Mouse (Mus musculus) effector memory CD4-positive, alpha-beta T cell, adult 7 months (primary cell): ENCODE measurements around the gene 6330409D20Rik. TPM values are rescaled to one million over a fixed set of nuclear protein-coding genes. Genes with fewer than 3 reads are reported as not detected.

Experiments
- polyA plus RNA-seq: library from polyadenylated mRNA; unstranded; fragments of 100-300 nt; shearing (Covaris generic); gene quantifications from one replicate; pipeline ENCODE4 v1.2.1, GENCODE M21; 2017

Gene 6330409D20Rik
- not detected for polyA plus RNA-seq

DNA sequence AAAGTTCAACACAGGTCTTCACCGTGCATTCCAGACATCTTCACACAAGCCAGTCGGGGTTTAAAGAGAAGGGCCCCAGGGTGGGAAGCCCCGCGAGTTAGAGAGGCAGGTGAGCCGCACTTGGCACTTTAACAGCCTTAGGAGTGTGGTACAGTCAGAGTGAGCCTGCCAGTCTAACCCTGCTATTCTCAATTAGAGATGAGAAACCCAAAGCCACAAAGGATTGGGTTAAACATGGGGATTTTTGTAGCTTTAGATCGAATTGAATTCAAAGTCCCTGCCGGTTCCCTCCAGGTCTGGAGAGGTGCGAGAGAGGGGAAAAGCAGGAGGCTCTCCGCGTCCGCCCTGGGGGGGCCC is at the start of gene 6330409D20Rik:
TSS of gene 6330409D20Rik (minus strand) at position 101 of the 357 bp plus-strand sequence.

DNA sequence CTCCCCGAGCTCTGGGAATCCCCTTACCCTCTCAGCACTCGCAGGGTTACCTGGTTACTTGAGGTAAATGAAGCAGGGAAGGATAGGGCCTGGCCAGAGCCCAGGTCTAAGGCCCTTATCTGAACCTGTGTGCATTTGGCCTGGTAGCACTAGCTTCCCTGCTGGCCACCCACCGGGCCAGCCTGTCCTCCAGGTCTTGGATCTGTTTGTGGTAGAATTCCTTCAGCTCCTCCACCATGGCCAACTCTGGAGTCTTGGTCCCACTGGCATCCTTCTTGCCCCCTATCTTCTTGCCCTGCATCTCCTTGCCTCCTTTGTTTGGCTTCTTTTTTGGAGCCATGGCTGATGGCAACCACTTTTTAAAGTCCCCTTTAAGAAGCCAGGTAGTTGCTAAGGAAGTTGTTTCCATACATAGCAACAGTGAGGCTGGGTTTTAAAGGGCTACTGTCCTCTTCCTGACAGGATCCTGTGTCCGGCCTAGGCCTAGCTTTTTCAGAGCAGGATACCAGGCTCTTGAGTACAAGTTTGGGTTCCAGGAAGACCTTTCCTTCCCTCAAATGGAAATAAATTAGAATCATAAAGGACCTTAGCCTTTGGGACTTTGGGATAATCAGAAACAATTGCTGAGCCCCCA is 43.3 kb upstream of the 6330409D20Rik start, which contains the start of gene Cfap157:
TSS of gene Cfap157 (minus strand) at position 381 of the 634 bp plus-strand sequence.

DNA sequence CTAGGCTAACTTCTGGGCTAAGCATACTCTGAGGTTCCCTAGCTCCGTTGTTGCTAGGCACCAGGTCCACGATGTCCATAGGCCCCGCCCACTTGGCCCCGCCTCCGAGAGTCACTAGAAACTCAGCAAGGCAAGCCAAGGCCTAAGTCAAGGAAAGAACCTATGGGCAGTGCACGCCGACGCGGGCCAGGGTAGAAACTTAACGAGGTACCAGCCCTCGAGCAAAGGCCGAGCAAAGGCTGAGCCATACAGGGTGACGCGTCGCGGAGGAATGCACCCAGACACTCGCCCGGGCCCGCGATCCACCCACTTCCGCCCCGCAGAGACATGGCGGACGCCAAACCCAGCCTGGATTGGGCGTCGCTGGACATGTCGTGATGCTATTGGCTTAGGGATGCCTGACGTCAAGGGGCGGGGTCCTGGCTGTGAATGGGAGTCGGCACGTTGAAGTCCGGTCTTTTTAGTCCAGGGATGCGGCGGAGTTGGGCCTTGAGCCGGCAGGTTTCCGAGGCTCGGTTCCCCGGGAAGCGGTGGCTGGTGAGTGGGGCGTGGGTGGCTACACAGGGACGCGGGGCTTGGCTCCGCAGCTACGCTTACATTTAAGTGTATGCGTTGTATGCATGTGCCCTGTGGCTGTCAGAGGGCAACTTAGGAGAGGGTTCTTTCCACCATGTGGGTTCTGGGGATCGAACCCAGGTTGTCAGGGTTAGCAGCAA is 34.7 kb upstream of the 6330409D20Rik start, which contains the start of the genes Ttc16 and Ptrh1:
TSS of gene Ttc16 (minus strand) at position 275 of the 716 bp plus-strand sequence.
TSS of gene Ptrh1 (plus strand) at position 428 of the 716 bp plus-strand sequence.

DNA sequence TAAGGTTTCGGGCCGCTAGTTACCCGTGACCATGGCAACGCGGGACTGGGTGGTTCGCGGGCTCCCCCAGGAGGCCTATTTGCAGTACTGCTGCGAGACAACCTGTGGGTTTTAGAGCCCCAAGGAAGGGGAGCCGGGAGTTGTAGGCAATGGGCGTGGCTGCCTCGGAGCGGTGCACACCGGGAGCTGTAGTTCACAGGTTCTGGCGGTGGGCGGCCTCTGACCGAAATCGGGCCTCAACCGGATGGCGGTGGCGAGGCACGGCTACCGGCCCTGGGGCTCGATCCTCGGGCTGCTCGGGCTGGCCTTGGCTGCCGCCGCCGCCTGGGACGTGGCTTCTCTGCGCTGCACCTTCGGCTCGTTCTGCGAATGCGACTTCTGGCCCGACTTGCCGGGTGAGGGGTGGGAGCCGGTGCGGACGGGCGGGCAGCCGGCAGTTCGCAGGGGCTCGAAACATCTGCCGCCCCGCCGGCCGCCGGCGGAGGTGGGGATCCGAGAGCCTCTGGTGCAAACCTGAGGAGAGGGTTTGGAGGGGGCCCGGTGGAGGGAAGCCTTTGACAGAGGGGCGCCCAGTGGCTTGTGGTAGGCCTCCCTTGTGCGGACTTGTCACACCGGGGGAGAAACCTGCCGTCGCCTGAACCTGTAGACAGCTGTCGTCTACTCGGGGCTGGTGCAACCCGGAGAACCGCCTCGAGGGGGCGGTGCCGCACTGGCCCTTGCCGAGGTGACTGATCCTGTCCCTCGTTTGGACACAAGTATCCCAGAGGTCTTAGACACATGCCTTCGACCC is 16.4 kb upstream of the 6330409D20Rik start, which contains the start of gene Tor2a:
TSS of gene Tor2a (plus strand) at position 179 of the 790 bp plus-strand sequence.

DNA sequence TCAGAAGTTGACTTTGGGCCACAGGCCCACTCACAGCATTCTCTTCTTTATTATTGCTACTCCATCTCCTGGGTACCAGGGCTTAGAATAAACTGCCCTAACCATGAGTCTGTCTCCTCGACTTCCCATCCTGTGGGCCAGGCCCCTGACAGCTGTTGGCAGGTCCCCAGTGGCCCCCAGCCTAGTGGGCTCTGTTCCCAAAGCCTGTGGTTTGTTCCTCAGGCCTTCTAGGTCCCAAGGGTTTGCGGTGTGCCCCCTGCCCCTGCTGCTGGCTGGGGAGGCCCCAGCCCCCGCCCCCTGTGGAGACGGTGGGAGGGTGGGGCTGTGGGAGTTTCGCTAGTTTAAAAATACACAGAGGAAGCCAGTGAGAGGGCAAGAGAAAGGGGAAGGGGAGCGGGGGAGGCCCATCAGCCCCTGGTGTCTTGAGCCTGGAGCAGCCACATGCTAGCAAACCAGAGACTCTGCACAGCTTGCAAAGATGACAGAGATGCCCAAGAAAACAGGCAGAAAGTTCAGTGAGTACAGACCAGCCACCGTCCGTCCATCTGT is 20.1 kb downstream of the 6330409D20Rik start, which contains the start of gene Sh2d3c:
TSS of gene Sh2d3c (plus strand) at position 375 of the 549 bp plus-strand sequence.

DNA sequence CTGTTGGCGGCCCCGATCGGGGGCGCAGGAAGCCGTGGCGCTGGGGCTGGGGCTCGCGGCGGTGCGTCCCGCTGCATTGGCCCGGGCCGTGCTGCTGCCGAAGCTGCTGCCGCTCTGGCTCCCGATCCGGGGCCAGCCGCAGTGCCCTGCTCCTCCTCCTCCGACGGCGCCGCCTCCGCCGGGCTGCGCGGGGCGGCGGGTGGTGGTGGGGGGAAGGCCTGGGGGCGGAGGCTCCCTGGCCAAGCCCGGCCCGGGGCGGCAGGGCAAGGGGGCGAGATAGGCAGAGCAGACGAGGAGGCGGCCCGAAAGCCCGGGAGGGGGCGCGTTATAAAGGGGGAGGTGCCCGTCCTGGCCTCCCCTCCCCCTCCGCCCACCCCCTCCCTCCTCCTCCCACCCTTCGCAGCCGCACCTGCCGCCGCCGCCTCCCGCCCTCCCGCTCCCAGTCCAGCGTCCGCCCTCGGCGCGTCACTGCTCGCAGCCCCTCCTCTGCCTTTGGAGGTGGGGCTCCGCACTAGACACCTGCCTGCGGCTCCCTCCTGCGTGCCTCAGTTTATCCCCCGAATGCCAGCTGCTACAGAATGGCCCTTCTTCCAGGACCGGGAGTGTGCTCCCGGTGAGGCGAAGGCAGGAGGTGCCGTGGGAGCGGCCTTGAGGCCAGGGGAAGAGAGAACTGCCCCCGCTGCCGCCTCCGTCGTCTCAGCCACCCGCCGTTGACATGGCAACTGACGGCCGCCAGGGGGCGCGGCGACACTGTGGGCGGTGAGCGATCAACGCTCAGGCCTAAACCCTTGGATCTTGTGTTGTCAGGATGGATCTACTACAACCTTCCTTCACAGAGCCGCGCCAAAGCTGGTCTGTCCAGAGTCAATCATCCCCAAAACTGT is 27.6 kb downstream of the 6330409D20Rik start, which contains the start of gene Cdk9:
TSS of gene Cdk9 (minus strand) at position 143 of the 884 bp plus-strand sequence.

DNA sequence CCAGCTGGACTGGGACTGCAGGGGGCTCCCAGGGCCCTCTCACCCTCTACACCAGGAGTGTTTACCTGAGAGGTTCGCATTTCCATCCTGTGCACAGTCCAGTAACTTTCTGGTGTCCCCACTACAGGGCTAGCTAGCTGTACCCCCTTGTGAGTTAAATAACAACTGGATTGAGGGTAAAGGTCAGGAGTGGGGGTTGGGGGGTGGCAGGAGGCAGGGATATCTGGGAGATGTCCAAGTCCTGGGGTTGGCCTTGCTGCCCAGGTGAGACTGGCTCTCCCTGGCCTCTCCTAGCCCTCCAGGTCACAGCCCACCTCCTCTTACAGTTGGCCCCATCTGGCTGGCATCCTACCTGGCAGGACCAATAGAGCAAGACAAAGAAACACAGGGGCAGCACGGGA is 36.8 kb downstream of the 6330409D20Rik start, which contains the start of gene Fpgs:
TSS of gene Fpgs (minus strand) at position 125 of the 401 bp plus-strand sequence.

Other genes starting within 250 kb of the 6330409D20Rik start
- 136 TPM for gene Fam102a, start 205.7 kb downstream of the 6330409D20Rik start, polyA plus RNA-seq
- 76.0 TPM for gene Dpm2, start 170.2 kb downstream of the 6330409D20Rik start, polyA plus RNA-seq
- not detected for gene Pip5kl1, start 166.2 kb downstream of the 6330409D20Rik start, polyA plus RNA-seq
- gene 9430097D07Rik, start 165.3 kb downstream of the 6330409D20Rik start, polyA plus RNA-seq: not detected
- gene St6galnac4, start 153.9 kb downstream of the 6330409D20Rik start, polyA plus RNA-seq: 26.7 TPM
- 3.2 TPM for gene St6galnac6, start 141.3 kb downstream of the 6330409D20Rik start, polyA plus RNA-seq
- gene Ak1, start 119.3 kb downstream of the 6330409D20Rik start, polyA plus RNA-seq: 0.24 TPM
- gene Eng, start 94.4 kb downstream of the 6330409D20Rik start, polyA plus RNA-seq: 0.27 TPM
- 15.5 TPM for gene Fpgs, start 36.9 kb downstream of the 6330409D20Rik start, polyA plus RNA-seq
- 136 TPM for gene Cdk9, start 27.9 kb downstream of the 6330409D20Rik start, polyA plus RNA-seq
- gene Sh2d3c, start 20.0 kb downstream of the 6330409D20Rik start, polyA plus RNA-seq: 69.8 TPM
- gene Tor2a, start 16.2 kb upstream of the 6330409D20Rik start, polyA plus RNA-seq: 43.6 TPM
- 1.5 TPM for gene Ttc16, start 34.6 kb upstream of the 6330409D20Rik start, polyA plus RNA-seq
- gene Ptrh1, start 34.8 kb upstream of the 6330409D20Rik start, polyA plus RNA-seq: 8.0 TPM
- not detected for gene Cfap157, start 43.4 kb upstream of the 6330409D20Rik start, polyA plus RNA-seq
- gene Stxbp1, start 106.2 kb upstream of the 6330409D20Rik start, polyA plus RNA-seq: 9.4 TPM
- 1.8 TPM for gene Fam129b, start 135.1 kb upstream of the 6330409D20Rik start, polyA plus RNA-seq
- gene Rpl12, start 220.5 kb upstream of the 6330409D20Rik start, polyA plus RNA-seq: 40.5 TPM
- 4.8 TPM for gene Lrsam1, start 220.6 kb upstream of the 6330409D20Rik start, polyA plus RNA-seq
- gene Slc2a8, start 241.1 kb upstream of the 6330409D20Rik start, polyA plus RNA-seq: 15.2 TPM